Comparison of ENCODE assay signal across 1 mouse cellular context in the genomic region with DNA sequence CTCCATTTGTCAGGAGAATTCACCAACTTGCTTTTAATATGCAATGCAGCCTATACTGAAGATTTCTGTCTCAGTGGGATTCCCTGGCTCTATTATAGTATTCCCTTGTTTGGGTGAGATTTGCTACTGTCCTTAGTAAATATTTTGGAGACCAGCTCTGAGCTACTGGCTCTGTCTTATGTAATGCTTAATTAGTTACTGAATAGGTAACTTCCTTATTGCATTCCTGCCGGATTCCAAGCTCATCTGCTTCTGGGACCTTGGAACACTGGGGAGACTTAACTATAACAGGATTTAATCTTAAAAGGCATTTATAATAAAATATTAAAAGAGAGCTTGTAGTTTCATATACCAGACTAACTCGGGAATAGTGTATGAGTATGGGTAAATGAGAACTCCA. TPM values are rescaled to one million over a fixed set of nuclear protein-coding genes. Genes with fewer than 3 reads are reported as not detected.
"Had no signal": no experiment of that assay in that cellular context is flagged by ENCODE, and none has a peak within 500 bp of the region (broad histone marks: within the 10 kb centered on the region; RNA-seq: fewer than 3 reads in every experiment).

No protein-coding gene starts in this region.

RNA-seq across cellular contexts. Expression of a gene that starts 10.8 kb away (rescaled TPM):
- polyA plus RNA-seq: erythroblast, embryonic 14.5 days had no signal
